Mouse (Mus musculus): ENCODE data around the gene Iqgap2.

The Iqgap2 gene

DNA sequence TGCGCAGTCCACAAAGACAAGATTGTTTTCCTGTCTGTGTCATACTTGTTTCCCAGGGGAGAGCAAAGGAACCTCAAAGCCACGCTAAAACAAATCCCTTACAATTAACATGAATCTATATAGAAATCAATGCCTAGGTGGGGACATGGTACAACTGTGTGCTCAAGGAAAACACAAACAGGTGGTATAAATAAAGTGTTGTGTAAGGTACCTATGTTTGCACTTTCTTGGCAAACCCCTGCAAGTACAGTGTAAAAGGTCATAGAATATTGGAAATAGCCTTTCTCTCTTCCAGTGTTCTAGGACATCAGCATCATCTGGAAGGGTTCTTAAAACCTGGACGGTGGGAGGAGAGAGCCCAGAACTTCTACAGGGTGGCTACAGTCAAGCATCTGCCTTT, 7.3 kb downstream of the Iqgap2 start:
- DNase-seq (ENCODE audit: low spot score): no peak

DNA sequence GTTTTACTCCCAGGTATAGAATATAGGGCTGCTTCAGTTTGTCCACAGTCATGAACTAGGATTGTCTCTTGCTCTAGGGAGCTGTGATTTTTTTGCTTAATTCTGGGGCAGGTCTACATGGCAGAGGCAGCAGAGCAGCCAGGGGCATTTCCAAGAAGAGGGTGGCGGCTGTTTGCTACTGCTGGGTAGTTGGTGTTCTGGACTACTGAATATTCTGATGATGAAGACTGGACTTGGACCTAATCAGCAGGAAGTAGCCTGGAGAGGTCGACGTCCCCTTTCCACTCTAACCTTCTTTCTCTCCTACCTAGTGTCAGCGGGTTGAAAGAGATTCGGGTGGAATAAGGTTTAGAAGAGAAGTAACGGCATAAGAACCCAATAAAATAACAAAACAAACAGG, 9.7 kb downstream of the Iqgap2 start:
- no peak for DNase-seq (ENCODE audit: low spot score)

DNA sequence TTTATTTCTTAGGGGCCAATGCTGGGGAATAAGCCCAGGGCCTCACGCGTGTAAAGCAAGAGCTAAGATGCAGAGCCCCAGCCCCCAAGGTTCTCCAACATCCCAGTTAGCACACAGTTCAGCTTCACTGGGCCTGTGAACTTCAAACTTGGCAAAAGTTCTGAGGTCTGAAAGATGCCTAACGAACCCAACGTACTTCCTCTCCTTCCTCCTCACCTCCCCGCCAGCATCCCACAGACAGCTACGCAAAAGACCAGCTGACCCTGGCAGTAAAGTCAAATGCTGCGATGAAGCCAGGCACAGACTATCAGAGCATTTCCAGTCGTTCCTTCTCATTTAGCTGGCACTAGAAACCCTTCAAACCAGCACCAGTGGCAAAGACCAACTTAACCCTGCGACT, 10.3 kb downstream of the Iqgap2 start:
- DNase-seq (ENCODE audit: low spot score): no peak

DNA sequence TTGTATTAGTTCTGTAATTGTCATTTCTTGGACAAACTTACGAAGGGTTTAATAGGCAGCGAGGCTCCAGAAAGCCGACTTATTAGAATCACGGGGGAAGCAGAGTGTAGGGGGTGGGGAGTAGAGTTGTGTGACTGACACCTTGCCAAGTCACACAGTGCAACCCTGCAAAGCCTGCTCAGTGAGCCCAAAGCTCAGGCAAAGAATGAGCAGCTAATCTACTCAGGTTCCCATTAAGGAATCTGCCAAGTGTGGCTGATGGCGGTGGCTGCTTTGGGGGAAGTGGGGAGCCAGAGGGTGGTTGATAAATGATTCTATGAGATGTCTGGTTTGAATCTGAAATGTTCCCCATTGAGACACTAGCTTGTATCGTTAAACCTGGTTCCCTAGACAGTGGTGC, 11.1 kb downstream of the Iqgap2 start:
- no peak for DNase-seq (ENCODE audit: low spot score)

DNA sequence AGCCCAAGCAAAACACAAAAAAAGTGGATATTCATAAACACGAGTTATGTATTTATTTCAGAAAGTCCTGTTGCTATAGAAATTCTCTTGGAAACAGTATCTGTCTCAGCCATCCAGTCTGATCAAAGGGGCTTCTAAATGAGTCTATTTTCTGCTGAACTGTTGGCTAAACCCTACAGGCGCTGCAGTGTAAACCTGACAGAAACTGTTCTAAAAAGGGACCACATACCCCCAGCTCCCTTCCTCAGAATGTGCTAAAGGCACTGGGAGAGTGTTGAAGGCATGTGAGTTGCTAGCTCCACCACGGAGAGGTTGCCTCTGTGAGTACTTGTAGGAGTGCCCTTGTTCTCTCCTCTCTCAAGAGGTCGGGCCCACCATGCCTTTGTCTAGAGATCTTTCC, 19.7 kb downstream of the Iqgap2 start:
- no peak for DNase-seq (ENCODE audit: low spot score)

DNA sequence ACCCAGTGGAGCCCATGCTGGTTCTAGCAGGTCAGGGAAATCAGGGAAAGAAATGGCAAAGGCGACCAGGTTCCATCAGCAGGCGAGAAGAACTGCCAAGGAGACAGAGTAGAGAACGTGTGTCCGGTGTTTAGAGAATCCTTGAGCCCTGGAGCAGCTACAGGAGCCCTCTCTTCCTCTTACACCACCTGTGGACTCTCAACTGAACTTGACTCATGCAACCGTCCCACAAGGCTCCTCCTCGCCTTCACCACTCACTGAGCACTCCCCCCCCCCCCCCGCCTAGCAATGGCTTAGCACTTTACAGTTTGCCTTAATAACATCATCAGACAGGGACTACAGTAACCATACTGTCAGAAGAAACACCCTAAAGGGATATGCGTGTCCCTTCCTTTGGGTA, 21.1 kb downstream of the Iqgap2 start:
- no peak for DNase-seq (ENCODE audit: low spot score)

DNA sequence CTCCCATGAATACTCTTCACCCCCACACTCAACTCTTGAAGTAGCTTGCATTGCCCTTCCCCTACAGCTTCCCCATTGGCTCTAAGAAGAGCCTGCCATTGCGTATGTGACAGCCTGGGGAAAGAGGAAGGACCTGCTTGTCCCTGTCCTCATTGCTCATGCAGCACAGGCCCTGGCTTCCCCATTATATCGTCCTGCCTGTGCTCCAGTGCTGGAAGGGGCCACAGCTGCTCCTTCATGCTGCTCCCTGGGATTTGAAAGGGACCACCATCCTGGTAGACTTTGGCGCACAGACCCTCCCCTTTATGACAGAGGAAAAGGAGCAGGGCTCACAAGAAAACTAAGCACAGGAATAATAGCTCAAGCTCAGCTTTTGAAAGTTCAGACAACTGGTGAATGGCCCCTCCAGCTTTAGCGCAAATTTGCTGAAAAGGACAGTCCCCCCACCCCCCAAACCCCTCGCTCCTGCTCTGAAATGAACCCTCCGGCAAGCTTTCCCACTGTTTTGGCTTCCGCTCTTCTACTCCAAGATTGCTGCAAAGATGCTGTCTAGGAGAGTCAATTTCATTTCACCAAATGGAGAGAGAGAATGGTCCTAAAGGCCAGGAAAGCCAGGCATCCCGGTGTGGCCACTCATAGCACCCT, 22.7 kb downstream of the Iqgap2 start:
- no peak for DNase-seq (ENCODE audit: low spot score)

DNA sequence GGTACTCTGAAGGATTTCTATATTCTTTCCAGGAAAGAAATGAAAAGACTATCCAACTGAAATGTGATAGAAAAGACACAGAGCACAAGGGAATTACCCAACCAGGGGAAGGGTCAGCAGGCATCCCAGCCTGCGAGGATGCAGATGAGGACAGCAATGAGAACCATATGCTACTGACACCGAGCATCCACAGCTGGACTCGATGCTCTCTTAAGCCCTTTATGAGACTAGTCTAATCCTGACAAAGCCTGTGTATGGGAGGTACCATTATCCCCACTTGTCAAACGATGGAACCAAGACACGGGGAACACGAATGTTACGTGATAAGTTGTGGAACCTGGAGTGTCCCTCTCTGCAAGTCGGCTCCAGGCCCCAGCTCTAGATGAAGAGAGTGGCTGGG, 29.5 kb downstream of the Iqgap2 start:
- DNase-seq (ENCODE audit: low spot score): no peak

DNA sequence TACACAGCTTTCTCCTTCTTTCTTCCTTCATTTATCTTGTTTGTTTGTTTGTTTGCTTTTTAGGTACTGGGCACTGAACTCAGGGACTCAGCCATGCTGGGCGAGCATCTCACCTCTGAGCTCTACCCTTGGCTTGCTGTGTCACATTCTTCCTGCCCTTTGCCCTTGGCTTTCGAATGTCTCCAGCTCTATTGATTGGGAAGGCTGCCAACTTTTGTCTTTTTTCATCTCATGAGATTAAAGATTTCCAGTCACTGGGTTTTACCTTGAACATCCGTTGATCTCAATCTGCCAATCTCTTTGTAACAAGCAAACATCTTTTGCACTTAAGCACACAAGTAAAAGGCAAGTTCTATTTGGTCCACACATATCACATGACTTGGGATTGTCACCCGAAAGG, 32.5 kb downstream of the Iqgap2 start:
- DNase-seq (ENCODE audit: low spot score): no peak

DNA sequence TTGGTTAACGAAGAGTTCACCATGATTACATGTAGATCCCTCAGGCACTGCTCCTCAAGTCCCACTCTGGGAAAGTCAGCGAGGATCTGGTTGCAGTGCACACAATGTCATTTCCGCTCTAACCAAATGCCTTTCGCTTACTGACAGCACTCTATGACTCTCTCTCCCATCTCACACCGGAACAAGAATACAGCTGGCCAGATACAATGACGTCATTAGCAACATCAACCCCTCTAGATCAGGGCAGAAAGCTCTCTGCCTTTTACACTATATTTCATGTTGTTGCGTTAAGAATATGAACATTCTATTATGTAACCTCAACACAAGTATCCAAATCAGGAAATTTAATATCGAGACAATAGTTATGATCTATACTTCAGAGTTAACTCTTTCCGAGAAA, 32.9 kb downstream of the Iqgap2 start:
- DNase-seq (ENCODE audit: low spot score): no peak

DNA sequence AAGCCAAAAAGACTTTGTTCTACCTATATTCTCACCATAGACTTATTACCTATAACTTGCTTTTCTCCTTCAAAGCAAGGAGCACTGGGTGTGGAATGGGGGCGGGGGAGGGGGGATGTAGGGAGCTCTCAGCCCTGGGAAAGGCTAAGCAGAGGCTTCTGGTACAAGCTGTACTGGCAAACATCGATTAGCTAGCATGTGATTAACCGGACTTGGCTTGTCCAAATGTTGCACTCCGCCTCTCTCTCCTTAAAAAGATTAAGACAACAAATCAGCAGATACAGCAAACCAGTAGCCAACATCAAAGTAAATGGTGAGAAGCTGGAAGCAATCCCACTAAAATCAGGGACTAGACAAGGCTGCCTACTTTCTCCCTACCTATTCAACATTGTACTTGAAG, 36.2 kb downstream of the Iqgap2 start:
- no peak for DNase-seq (ENCODE audit: low spot score)

DNA sequence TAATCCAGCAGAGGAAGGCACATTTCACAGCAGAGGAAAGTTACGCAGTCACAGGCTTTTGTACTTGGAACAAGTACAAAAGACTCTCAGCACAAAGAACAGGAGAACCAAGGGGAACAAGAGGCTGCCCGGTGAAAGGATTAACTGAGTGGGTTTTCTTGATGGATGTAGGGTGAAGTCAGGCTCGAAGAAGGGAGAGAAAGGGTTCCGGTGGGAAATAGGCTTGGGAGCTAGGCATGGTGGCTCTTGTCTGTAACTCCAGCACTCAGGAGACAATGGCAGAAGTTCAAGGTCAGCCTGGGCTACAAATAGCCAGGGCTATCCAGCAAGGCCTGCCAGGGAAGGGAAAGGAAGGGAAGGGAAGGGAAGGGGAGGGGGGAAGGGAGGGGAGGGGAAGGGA, 40.1 kb downstream of the Iqgap2 start:
- no peak for DNase-seq (ENCODE audit: low spot score)

DNA sequence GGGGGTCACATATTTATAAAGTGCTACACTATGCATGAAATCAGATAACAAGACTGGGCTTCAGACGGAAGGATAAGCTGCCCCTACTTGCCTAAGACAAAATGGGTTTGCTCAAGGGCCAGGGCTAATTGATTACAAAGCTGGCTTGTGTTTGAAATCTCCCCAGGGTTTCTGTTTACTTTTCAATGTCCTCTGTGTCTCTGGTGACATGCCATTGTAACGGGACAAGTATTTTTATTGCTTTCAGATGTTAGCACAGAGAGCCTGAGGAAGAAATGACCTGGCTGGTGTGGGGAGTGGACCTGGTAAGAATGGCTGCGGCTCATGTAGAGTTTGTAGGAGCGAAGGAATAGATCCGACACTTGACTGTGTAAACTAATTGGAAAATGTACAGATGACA, 41.3 kb downstream of the Iqgap2 start:
- no peak for DNase-seq (ENCODE audit: low spot score)

DNA sequence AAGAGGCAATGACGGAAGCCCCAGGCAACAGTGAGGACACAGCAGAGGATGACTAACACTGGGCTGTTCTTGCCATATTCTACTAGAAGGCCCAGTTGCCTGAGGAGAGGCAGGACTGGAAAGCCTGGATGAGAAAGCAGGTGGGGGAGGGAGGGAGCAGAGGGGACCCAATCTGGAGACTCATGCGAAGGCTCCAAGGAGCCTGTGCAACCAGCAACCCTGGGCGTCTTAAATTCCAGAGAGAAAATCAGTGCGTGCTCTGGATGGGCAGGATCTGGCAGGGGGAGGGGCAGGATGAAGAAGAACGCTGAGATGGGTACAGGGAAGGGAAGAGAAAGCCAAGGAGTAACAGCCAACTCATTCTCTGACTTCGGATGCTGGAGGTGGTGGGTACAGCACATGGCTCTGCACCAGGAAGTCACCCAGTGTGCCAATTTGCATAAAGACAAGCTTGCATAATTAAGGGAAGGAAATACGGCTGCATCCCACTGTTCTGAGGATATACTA, 42.2 kb downstream of the Iqgap2 start:
- no peak for DNase-seq (ENCODE audit: low spot score)

DNA sequence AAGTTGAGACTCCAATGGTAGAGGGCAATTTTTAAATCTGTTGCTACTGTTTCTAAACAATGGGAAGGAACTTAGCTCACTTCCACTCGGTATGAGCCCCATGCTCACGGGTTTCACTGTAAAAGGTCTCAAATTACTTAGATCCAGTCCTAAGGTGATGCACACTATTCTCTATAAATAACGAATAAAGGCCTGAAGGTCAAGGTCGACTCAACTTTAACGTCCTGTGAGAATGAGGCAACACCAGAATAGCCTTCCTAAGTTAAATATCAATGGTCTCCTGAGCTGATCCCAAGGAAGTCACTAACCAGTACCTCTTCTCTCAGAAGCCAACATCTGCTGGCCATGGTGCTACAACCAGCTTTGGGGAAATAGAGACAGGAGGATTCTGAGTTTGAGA, 45.4 kb downstream of the Iqgap2 start:
- DNase-seq (ENCODE audit: low spot score): no peak

DNA sequence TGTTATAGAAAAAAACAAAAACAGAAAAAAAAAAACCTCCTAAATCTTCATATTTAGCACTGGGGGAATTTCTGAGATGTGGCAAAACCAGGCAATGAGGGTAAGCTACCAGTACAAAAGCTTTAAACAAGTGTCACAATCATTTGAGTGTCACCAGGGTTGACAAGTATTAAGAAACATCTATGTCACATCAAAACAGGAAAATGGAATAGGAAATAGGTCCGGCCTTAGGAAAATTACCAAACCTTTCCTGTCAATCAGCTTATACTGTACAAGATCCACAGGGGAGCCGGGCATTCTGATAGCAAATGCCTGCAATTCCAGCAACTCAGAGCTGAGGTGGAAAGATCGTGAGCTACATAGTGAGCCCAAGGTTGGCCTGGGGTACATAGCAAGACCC, 46.8 kb downstream of the Iqgap2 start:
- DNase-seq (ENCODE audit: low spot score): no peak

DNA sequence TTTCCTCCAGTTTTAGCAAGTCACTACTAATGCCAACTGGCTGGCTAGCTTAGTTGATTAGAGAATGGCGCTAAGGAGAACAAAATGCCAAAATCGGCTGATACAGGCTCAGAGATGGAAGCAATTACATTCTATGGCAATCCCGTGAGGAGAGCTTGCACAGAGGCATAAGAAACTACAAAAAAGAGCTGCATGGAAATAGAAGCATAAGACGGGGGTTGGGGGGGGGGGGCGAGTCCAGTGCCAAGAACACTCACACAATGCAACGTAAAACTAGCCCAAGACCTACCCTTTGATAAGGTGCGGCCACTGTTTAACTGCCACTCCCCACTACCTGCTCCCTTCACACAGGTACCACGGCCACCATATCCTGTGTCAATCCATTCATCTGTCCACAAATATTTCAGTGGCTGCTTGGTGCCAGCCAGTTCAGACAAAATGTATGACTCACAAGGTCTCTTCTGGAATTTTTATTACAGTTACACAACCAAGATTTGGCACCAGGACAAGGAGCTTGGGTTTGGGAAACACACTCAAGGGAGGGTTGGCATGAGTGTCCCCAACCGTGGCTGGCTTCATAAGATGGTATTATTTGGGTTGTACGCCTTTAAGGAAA, 48.2 kb downstream of the Iqgap2 start:
- peak; percentile 44 for DNase-seq (ENCODE audit: low spot score)

DNA sequence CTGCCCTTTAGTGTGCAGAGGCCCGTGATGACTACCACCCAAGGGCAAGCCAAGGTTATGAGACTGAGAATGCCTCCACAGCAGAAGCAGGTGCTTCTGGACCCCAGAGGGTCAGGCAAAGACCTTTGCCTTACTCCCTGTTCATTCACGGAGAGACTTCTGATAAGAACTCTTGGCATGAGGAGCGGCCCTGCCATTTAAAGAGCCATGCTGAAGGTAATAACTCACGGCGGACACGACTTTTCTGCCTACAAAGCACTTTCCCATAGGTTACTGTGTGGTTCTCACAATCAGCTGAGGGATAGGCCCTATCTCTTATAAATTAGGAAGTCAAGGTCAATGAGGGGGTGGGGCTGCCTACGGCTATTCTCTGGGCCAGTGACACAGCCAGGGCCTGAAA, 48.9 kb downstream of the Iqgap2 start:
- DNase-seq (ENCODE audit: low spot score): no peak

DNA sequence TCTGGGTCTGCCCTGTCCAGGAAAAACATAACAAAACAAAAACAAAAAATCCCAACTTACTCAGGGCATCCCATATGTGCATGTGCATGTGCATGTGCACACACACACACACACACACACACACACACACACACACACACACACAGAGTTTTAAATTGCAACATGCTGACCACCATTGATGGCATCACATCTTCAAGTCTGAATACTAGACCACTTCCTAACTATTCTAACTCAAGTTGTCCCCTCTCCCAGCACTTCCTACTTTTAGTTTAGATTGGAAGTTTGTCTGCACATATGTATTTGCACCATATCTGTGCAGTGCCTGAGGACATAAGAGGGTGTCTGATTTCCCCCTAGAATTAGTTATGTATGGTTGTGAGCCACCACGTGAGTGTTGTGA, 49.8 kb downstream of the Iqgap2 start:
- DNase-seq (ENCODE audit: low spot score): no peak

DNA sequence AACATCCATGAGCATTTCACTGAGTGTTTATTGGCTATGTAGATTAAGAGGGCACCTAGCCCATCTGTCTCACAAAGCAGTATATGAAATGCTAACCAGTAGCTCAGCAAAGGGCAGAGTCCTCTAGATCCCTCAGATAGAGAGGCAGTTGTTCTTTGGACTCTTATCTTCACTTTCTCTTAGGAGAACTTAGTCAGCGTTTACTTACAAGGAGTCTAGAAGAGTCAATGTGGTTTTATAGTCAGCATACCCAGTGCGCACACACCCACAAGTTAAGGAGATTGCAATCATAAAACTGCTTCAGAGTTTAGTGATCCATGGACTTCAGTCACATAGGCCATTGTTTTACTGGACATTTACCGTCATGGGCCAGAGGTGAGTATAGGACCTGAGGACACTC, 54.8 kb downstream of the Iqgap2 start:
- no peak for DNase-seq (ENCODE audit: low spot score)

DNA sequence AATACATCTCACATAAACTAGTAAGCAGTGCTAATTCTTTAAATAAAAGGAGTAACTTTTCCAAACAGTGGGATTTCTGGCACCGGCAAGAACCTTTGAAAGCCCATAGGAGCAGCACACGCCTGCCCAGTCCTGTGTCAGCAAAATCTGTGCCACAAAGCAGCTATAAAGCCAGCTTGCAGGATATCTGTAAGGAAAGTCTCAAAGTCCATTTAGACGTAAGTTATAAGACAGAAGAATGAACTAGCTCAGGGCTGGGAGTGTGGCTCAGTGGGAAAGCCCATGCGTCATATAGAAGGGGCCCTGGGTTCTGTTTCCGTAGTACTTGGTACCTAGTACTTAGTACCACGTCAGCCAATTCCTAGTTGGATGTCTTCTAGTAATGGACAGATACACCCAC, 58.2 kb downstream of the Iqgap2 start:
- no peak for DNase-seq (ENCODE audit: low spot score)

DNA sequence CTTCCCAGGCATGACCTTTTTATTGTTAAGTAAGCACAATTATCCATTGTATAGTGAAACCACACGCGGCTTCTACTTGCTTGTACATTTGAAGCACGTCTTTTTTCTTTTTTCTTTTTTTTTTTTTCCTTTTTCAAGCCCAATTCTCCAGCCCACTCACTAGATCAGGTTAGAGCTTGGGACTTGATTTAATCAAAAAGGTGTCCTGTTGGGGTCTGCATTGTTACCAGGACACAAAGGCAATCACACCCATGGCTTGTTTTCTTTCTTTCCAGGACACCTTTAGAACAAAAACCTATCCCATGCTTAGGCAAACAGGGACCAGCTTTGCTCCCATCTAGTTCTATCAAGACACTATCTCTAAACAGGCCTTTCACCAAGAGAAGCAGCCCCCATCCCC, 59.0 kb downstream of the Iqgap2 start:
- no peak for DNase-seq (ENCODE audit: low spot score)

DNA sequence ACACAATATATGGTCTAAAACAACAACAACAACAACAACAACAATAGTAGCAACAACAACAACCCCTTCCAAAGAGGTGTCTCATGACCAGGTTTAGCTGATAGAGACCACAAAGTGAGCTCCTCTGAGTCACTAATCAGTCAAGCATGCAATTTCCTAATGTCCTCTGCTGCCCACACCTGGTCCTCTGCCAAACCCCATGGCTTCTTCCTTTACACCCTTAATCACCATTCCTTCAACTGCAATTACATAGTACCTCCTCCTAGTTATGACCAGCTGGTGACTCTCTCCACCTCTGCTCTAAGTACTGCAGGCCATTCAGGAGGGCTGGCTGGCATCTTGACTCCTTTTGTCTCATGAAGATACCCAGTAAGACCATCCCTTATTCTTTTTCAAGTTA, 60.0 kb downstream of the Iqgap2 start:
- DNase-seq (ENCODE audit: low spot score): no peak

DNA sequence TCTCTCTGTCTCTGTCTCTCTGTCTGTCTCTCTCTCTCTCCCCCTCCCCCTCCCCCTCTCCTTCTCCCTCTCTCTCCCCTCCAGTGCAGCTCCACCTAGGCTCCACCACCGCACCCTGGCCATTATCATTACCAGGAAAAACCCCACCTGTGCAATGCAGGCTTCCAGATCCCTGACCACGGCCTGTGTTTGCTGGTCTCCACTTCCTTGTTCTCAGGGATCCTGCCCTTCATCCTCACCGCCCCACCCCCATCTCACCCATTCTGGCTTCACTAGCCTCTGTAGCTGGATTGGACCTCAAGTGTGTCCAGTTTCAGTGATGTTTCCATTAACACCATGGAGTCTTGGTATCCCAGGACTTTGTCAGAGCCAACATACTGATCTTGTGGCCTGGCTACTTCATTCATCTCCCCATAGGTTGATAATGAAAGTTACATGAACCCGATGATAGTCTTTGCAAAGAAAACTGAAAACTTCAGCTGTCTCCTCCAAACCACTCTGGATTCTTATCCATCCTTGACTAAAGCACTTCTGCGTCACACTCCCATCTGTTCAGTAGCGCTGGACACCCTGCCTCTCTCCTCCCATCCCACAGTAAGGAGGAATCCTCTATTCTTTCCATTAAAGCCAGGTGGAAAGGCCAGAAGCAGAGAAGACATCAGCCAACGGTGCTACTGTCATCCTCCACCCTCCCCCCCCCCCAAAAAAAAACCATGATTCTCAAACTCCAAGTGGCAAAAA, 62.1 kb downstream of the Iqgap2 start:
- no peak for DNase-seq (ENCODE audit: low spot score)
